Mouse (Mus musculus): ENCODE measurements around the gene Dnali1.

Gene Dnali1

GRCm38 (mm10) chr4:125034341-125034740 lies 31.2 kb downstream of the Dnali1 start:
- no peak for DNase-seq (ENCODE audit: low spot score in 2 of 2)

- DNase-seq (ENCODE audit: low spot score in 2 of 2) = peak; percentile 78 to 88
These were observed 35.5 kb downstream of the Dnali1 start for GRCm38 (mm10) chr4:125029891-125030614.

- no peak for DNase-seq (ENCODE audit: low spot score in 2 of 2)
These were observed 44.5 kb downstream of the Dnali1 start for GRCm38 (mm10) chr4:125020780-125021538.

- no peak for DNase-seq (ENCODE audit: low spot score in 2 of 2)
These were observed 48.1 kb downstream of the Dnali1 start for GRCm38 (mm10) chr4:125017431-125017830.

DNA sequence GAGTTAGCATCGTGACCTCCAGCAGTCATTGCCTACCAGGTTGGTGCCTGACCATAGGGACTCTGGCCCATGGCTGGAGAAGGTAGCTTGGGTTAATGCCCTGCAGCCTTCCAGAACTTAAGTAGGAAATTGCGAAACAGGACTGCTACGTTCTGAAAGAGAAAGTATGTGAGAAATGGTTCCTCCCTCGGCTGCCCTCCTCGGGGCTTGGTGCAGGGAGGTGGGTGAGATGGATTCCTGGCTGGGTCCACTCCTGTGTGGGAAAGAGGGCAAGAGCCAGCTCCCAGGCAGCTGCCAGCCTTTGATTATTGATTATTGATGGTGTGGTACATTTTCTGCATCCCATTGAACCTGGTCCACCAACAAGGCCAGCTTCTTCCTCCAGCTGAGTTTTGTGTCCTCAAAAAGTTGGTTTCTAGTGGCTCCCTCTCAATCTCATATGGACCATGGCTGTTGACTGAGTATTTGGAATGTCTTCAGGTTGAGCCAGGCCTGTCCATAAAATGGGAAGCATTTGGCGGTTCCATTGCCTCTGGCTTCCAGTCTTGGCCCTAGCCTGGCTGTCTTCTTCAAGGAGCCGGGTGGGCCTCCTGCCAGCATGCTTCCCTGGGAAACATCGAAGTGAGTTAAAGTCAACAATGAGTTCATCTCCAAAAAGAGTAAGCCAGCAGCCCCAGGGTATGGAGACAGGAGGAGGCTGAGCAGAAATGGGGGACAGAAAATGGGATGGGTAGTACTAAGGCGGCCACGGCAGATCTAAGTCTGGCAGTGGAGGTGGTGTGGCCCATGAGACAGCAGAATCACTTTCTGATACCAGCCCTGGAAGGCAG lies 49.5 kb downstream of the Dnali1 start, which contains the start of gene Gnl2:
Gnl2 (plus strand) TSS at position 780 of the 830 bp plus-strand sequence.
- DNase-seq (ENCODE audit: low spot score in 2 of 2) = no peak

DNA sequence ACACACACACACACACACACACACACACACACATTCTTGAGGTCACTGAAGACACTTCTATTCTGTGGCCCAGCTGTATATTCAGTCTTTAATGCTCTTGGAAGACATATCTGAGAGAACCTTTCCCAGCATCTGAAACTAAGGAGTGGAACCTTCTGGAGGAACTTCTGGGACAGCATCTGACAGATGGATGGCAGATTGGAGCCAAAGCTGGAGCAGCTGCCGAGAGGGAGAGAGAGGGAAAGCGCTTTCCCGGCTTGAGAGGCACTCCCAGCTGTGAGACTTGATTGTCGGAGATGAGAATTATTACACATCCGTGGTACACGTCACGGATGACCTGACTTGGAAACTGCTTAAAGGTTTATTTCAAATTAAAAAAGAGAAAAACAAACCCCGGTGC lies 56.8 kb downstream of the Dnali1 start:
- no peak for DNase-seq (ENCODE audit: low spot score in 2 of 2)

DNA sequence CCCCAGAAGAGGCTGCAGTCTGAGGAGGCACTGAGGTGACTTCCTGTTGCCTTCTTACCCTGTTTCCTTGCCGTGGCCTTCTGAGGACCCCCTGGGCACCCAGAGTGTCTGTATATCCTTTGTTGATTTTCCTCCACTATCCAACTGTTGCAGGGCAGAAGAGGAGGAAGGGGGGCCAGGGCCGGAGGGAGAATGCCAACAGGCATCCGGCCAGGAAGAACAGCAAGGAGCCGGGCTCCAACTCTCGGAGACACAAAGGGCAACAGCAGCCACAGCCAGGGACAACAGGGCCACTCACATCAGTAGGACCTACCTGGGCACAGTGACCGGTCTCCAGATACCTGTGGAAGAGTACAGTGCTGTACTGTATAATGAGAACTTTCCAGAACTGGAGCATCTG lies 57.3 kb downstream of the Dnali1 start:
- DNase-seq (ENCODE audit: low spot score in 2 of 2) = no peak

DNA sequence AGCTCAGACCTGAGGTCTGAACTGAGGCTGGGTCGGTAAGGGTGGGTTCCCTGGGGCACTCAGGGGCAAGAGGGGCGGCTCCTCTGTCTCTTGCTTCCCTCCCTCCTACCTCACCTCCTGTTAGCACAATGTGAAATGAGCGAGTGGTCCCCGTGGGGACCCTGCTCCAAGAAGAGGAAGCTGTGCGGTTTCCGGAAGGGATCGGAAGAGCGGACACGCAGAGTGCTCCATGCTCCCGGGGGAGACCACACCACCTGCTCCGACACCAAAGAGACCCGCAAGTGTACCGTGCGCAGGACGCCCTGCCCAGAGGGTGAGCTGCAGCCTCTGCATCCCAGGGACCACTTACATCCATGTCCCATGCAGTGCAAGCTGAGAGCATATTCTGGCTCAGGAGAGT lies 58.0 kb downstream of the Dnali1 start:
- DNase-seq (ENCODE audit: low spot score in 2 of 2) = no peak
